Mouse (Mus musculus) midbrain, embryonic 13.5 days (tissue): ENCODE measurements at regions not wholly inside any gene's neighbourhood (a gene's known extent, or its start where the extent isn't known, plus 50 kb on each side); places are given as distances from the start of the nearest gene placed in this dataset. TPM values are rescaled to one million over a fixed set of nuclear protein-coding genes. Genes with fewer than 3 reads are reported as not detected.

Source experiments
- ATAC-seq: fragments of 200-750 bp; cut with Nextera tagmentation; 2 replicates; pipeline ENCODE4 v1.8.0; 2017; ENCODE audit warnings: mild to moderate bottlenecking, moderate TSS enrichment, moderate library complexity
- H3K27ac ChIP-seq: fragments of 300-500 bp; sonication (generic); 2 replicates; pipeline ENCODE4 v1.5.1; 2015; ENCODE audit warnings: inconsistent platforms, mild to moderate bottlenecking, moderate library complexity
- H3K27me3 ChIP-seq: fragments of 300-500 bp; sonication (generic); 2 replicates; pipeline ENCODE4 v1.6.1; 2015; ENCODE audit warnings: mild to moderate bottlenecking, inconsistent platforms
- H3K36me3 ChIP-seq: fragments of 300-500 bp; sonication (generic); 2 replicates; pipeline ENCODE4 v1.6.1; 2015; ENCODE audit warnings: mild to moderate bottlenecking, inconsistent platforms
- H3K4me1 ChIP-seq: fragments of 300-500 bp; sonication (generic); replicated peaks from 2 replicates; pipeline ENCODE4 v1.6.1; 2015; ENCODE audit warnings: inconsistent platforms
- H3K4me2 ChIP-seq: fragments of 300-500 bp; sonication (generic); replicated peaks from 2 replicates; pipeline ENCODE4 v1.6.1; 2015; ENCODE audit warnings: moderate library complexity, mild to moderate bottlenecking, inconsistent platforms
- H3K4me3 ChIP-seq: fragments of 300-500 bp; sonication (generic); replicated peaks from 2 replicates; pipeline ENCODE4 v1.5.1; 2015; ENCODE audit warnings: mild to moderate bottlenecking, inconsistent platforms
- H3K9ac ChIP-seq: fragments of 300-500 bp; sonication (generic); replicated peaks from 2 replicates; pipeline ENCODE4 v1.6.1; 2015; ENCODE audit warnings: mild to moderate bottlenecking, inconsistent platforms
- H3K9me3 ChIP-seq: fragments of 300-500 bp; sonication (generic); 2 replicates; pipeline ENCODE4 v1.6.1; 2016; ENCODE audit warnings: mild to moderate bottlenecking, inconsistent platforms
- WGBS: fragments of 180-500 bp; shearing (Covaris S2); methylation state at CpG from one replicate; pipeline ENCODE4 v1.1.7; 2015; 5-methylcytosine and 5-hydroxymethylcytosine counted together
- microRNA-seq: library from miRNA; unstranded; fragments of <30 nt; microRNA quantifications from one replicate; pipeline ENCODE4, GENCODE M21; 2016

DNA sequence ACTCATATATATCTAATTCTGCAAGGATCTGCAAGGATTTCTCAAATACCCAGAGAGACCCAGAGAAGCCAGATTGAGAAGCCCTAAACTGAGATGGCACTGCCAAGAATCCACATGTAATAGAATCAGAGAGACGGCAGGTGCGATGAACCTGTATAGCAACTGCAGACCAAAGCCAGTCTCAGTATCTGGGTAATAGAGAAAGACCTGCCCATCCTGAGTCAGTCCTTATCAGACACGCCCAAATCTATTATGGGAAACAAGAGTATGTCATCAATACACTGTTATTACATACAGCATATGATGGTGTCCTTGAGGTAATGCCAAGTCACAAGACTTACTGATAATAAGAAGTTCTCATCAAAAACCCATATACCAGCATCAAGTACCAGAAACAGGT, 52.8 kb upstream of the Klf3 start:
- no peak overlapping the region for H3K27ac ChIP-seq
- WGBS = 96% methylated on average over 3 of the region's 3 CpGs
- no peaks in the 10 kb centered on the region for H3K27me3 ChIP-seq
- no peaks in the 10 kb centered on the region for H3K36me3 ChIP-seq
- ATAC-seq = no peak
- H3K4me2 ChIP-seq = no peak overlapping the region
- H3K4me3 ChIP-seq = no peak overlapping the region
- H3K9me3 ChIP-seq = no peaks in the 10 kb centered on the region
- no peak overlapping the region for H3K9ac ChIP-seq
- 0 out of 2 replicates have a peak, but pooled peaks cover 2% of the 10 kb centered on the region for H3K4me1 ChIP-seq

DNA sequence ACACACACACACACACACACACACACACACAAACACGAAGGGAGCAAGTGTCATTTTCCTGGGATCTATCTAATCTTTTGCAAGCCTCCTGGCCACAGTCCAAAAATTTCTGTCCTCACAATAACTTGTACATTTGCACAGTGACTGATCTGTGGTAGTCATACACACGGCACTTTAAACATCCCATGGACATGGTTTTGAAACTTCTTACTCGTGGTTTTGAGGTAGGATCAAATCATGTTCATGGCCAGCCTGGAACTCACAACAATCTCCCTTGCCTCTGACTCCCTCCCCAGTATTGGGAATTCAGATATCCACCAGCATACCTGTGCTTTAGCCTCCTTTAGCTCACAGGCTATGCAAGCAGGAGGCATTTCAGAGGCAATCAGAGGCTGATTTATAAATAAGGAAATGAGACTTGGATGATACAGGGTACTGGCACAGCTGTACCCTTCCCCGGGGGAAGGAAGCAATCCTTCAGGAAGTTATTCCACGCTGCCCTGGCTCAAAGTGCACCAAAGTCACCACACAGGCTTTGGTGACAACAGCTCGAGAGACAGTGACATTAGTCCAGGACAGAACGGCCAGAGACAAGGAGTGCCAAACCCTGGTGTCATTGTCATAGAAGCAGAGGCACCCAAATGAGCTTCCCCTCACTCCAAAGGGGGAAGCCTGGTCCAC, 52.1 kb upstream of the Klf3 start:
- Histone ChIP-seq H3K9me3 (no peaks in the 10 kb centered on the region), H3K27me3 (no peaks in the 10 kb centered on the region), H3K4me3 (no peak overlapping the region), H3K27ac (no peak overlapping the region), H3K4me2 (no peak overlapping the region), H3K9ac (no peak overlapping the region), H3K4me1 (0 out of 2 replicates have a peak, but pooled peaks cover 2% of the 10 kb centered on the region), H3K36me3 (no peaks in the 10 kb centered on the region)
- no peak for ATAC-seq
- WGBS = 70% methylated on average over 7 of the region's 7 CpGs

DNA sequence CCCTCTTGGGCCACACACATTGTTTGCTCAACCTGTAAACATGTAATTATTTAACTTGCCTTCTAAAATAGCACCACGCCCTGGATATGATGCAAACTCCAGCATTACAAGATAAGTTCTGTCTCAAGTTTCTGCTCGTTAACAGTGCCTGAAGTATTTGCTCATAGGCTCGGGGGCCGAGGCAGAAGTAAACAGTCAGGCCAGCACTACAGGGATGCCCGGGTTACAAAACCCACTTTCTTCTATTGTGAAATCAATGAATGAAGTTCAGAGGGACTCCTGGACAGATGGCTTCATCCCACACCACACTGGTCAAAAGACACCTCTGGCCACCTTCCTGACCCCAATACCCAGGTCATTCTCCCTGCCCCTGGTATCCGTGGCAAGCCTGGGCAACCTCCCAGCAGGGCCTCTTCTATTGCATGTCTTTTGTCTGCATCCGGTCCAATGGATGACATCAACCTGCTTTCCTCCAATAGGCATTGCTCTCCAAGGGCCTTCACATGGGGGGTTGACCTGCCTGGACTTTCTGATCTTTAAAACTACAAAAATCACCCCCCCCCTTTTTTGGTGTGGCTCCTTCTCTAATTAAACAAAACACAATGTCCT, 49.9 kb upstream of the Klf3 start:
- Histone ChIP-seq H3K4me3 (no peak overlapping the region), H3K27me3 (no peaks in the 10 kb centered on the region), H3K27ac (no peak overlapping the region), H3K4me2 (no peak overlapping the region), H3K36me3 (no peaks in the 10 kb centered on the region), H3K4me1 (0 out of 2 replicates have a peak, but pooled peaks cover 2% of the 10 kb centered on the region), H3K9me3 (no peaks in the 10 kb centered on the region), H3K9ac (no peak overlapping the region)
- ATAC-seq = no peak
- 71% methylated on average over 7 of the region's 7 CpGs for WGBS

Small RNA genes lying in the stretch of these regions (microRNA-seq; reads per million reads assigned to microRNA genes)
- gene Gm25306 = not detected
